ENCODE assay signal across 7 mouse cellular contexts in genomic region chr2:169634619-169635382, GRCm38 (mm10). TPM values are rescaled to one million over a fixed set of nuclear protein-coding genes. Genes with fewer than 3 reads are reported as not detected.
DNase-seq lines count a peak whose midpoint lies in the region; ATAC-seq and TF ChIP-seq lines count a peak whose summit lies in the region.

No protein-coding gene starts in this region.

- H3K27me3 ChIP-seq in lung, embryonic 14.5 days (ENCODE audit: insufficient read depth, low read length) = no peaks in the 10 kb centered on the region
- H3K27me3 ChIP-seq in forebrain, embryonic 14.5 days (replicated peaks; ENCODE audit: control insufficient read depth, insufficient read depth, low read length) = no peaks in the 10 kb centered on the region
- H3K27me3 ChIP-seq in limb, embryonic 13.5 days = no peaks in the 10 kb centered on the region
- H3K27me3 ChIP-seq in stomach, embryonic 14.5 days (ENCODE audit: control insufficient read depth, insufficient read depth, low read length) = no peaks in the 10 kb centered on the region

- no peaks in the 10 kb centered on the region for H3K9me3 ChIP-seq in lung, embryonic 14.5 days (ENCODE audit: low read depth, low read length)
- no peaks in the 10 kb centered on the region for H3K9me3 ChIP-seq in forebrain, embryonic 14.5 days (replicated peaks; ENCODE audit: control insufficient read depth, low read length)
- H3K9me3 ChIP-seq in limb, embryonic 13.5 days = no peaks in the 10 kb centered on the region
- H3K9me3 ChIP-seq in stomach, embryonic 14.5 days (ENCODE audit: control insufficient read depth, low read depth, low read length) = no peaks in the 10 kb centered on the region

- H3K4me2 ChIP-seq in lung, embryonic 14.5 days = peak overlapping the region; percentile 87
- peak overlapping the region; percentile 99 for H3K4me2 ChIP-seq in forebrain, embryonic 14.5 days (ENCODE audit: low read length)
- peak overlapping the region; percentile 93 for H3K4me2 ChIP-seq in limb, embryonic 13.5 days (replicated peaks)
- H3K4me2 ChIP-seq in stomach, embryonic 14.5 days (replicated peaks; ENCODE audit: low read depth, low read length) = peak overlapping the region; percentile 79

- whole genome bisulfite sequencing in lung, embryonic 14.5 days = 17% methylated on average over 17 of the region's 17 CpGs
- WGBS in forebrain, embryonic 14.5 days = 51% methylated on average over 17 of the region's 17 CpGs
- 18% methylated on average over 17 of the region's 17 CpGs for WGBS in limb, embryonic 13.5 days
- WGBS in stomach, embryonic 14.5 days = 8% methylated on average over 17 of the region's 17 CpGs

- no peak for ATAC-seq in lung, embryonic 14.5 days (ENCODE audit: insufficient read depth)
- no peak for ATAC-seq in forebrain, embryonic 14.5 days
- ATAC-seq in limb, embryonic 13.5 days (ENCODE audit: low FRiP score, low read depth) = no peak
- ATAC-seq in stomach, embryonic 14.5 days (ENCODE audit: insufficient number of reproducible peaks, insufficient read depth, low FRiP score, low read depth) = no peak

- peak overlapping the region; percentile 59 for H3K4me3 ChIP-seq in lung, embryonic 14.5 days (ENCODE audit: low read depth, low read length)
- H3K4me3 ChIP-seq in forebrain, embryonic 14.5 days (ENCODE audit: low read depth, low read length) = peak overlapping the region; percentile 56
- H3K4me3 ChIP-seq in limb, embryonic 13.5 days = peak overlapping the region; percentile 72
- peak overlapping the region; percentile 84 for H3K4me3 ChIP-seq in stomach, embryonic 14.5 days (ENCODE audit: low read depth, low read length)

- peak overlapping the region; percentile 92 for H3K9ac ChIP-seq in lung, embryonic 14.5 days
- peak overlapping the region; percentile 76; the same call in 1 of the 2 replicates for H3K9ac ChIP-seq in forebrain, embryonic 14.5 days (ENCODE audit: low read length)
- peak overlapping the region; percentile 95 for H3K9ac ChIP-seq in limb, embryonic 13.5 days
- H3K9ac ChIP-seq in stomach, embryonic 14.5 days (replicated peaks; ENCODE audit: low read depth, low read length) = peak overlapping the region; percentile 97

- no peaks in the 10 kb centered on the region for H3K36me3 ChIP-seq in lung, embryonic 14.5 days (ENCODE audit: insufficient read depth)
- no peaks in the 10 kb centered on the region for H3K36me3 ChIP-seq in forebrain, embryonic 14.5 days (ENCODE audit: control insufficient read depth, insufficient read depth, low read length)
- no peaks in the 10 kb centered on the region for H3K36me3 ChIP-seq in limb, embryonic 13.5 days
- H3K36me3 ChIP-seq in stomach, embryonic 14.5 days (ENCODE audit: control insufficient read depth, insufficient read depth, low read length) = no peaks in the 10 kb centered on the region

- peak; percentile 58 for DNase-seq in lung, embryonic 14.5 days
- DNase-seq in lung, adult 18-20 months = no peak
- DNase-seq in forebrain, embryonic 14.5 days (ENCODE audit: low spot score) = no peak
- no peak for DNase-seq in embryo, embryonic 10.5 days (ENCODE audit: low spot score)
- no peak for DNase-seq in lung, postnatal 36 days

- H3K27ac ChIP-seq in lung, embryonic 14.5 days (ENCODE audit: low read depth) = peak overlapping the region; percentile 93
- no peak overlapping the region for H3K27ac ChIP-seq in forebrain, embryonic 14.5 days (ENCODE audit: low read depth, low read length)
- H3K27ac ChIP-seq in limb, embryonic 13.5 days = peak overlapping the region; percentile 81; the same call in 1 of the 2 replicates
- H3K27ac ChIP-seq in stomach, embryonic 14.5 days (ENCODE audit: low read length) = peak overlapping the region; percentile 96

- H3K4me1 ChIP-seq in lung, embryonic 14.5 days (ENCODE audit: insufficient read depth) = 0 out of 2 replicates have a peak, but pooled peaks cover 7% of the 10 kb centered on the region
- peaks cover 4% of the 10 kb centered on the region; the same call in 1 of the 2 replicates for H3K4me1 ChIP-seq in forebrain, embryonic 14.5 days (ENCODE audit: control insufficient read depth, insufficient read depth, low read length)
- H3K4me1 ChIP-seq in limb, embryonic 13.5 days = peaks cover 44% of the 10 kb centered on the region
- peaks cover 7% of the 10 kb centered on the region; the same call in 1 of the 2 replicates for H3K4me1 ChIP-seq in stomach, embryonic 14.5 days (ENCODE audit: control insufficient read depth, insufficient read depth, low read length)

- no peak for TF ChIP-seq CTCF in lung, embryonic 14.5 days (IDR thresholded peaks at IDR 0.05; ENCODE audit: low read depth)

RNA-seq across cellular contexts. Expression of gene Tshz2, which starts 2.0 kb away (rescaled TPM):
- 7.9 and 8.9 TPM in 2 replicates for polyA plus RNA-seq in lung, embryonic 14.5 days (2014; fragmentation: Nextera tagmentation; extraction: Ambion mirVana)
- polyA plus RNA-seq in forebrain, embryonic 14.5 days (2014; fragmentation: Nextera tagmentation; extraction: Ambion mirVana) = 3.4 and 5.9 TPM in 2 replicates
- 14.5 and 16.1 TPM in 2 replicates for polyA plus RNA-seq in limb, embryonic 13.5 days (2015; fragmentation: Nextera tagmentation; extraction: Ambion mirVana)
- 18.0 and 20.1 TPM in 2 replicates for polyA plus RNA-seq in stomach, embryonic 14.5 days (2014; fragmentation: Nextera tagmentation; extraction: Ambion mirVana)

RNA-seq across cellular contexts. Expression of gene Gm11011, which starts 47.3 kb away (rescaled TPM):
- polyA plus RNA-seq in lung, embryonic 14.5 days (2014; fragmentation: Nextera tagmentation; extraction: Ambion mirVana) = not detected in 2 replicates
- not detected in 2 replicates for polyA plus RNA-seq in forebrain, embryonic 14.5 days (2014; fragmentation: Nextera tagmentation; extraction: Ambion mirVana)
- not detected in 2 replicates for polyA plus RNA-seq in limb, embryonic 13.5 days (2015; fragmentation: Nextera tagmentation; extraction: Ambion mirVana)
- not detected in 2 replicates for polyA plus RNA-seq in stomach, embryonic 14.5 days (2014; fragmentation: Nextera tagmentation; extraction: Ambion mirVana)
